Mouse (Mus musculus): ENCODE results near the gene Hoxd12.
A peak's percentile ranks its signal among the peaks of the same experiment; 100 is the strongest.

The Hoxd12 gene

GRCm38 (mm10) chr2:74696442-74697335, 21.9 kb downstream of the Hoxd12 start:
- DNase-seq, result no peak

GRCm38 (mm10) chr2:74697567-74698121, 22.8 kb downstream of the Hoxd12 start, which contains the start of gene Hoxd9:
Hoxd9 (plus strand) TSS chr2:74697727.
- DNase-seq, result no peak

- DNase-seq, result no peak
These were observed 23.6 kb downstream of the Hoxd12 start for GRCm38 (mm10) chr2:74698201-74699052.

- DNase-seq, result no peak
These were observed 24.2 kb downstream of the Hoxd12 start for GRCm38 (mm10) chr2:74699053-74699430.

GRCm38 (mm10) chr2:74699664-74700545, 25.1 kb downstream of the Hoxd12 start:
- DNase-seq, result no peak

- no peak for DNase-seq
These were observed 25.8 kb downstream of the Hoxd12 start for GRCm38 (mm10) chr2:74700546-74701112.

- DNase-seq, result peak; percentile 67
These were observed 27.4 kb downstream of the Hoxd12 start for GRCm38 (mm10) chr2:74701949-74702819.

- no peak for DNase-seq
These were observed 28.0 kb downstream of the Hoxd12 start for GRCm38 (mm10) chr2:74702820-74703219.

GRCm38 (mm10) chr2:74703317-74703716, 28.5 kb downstream of the Hoxd12 start:
- no peak for DNase-seq

- DNase-seq, result no peak
These were observed 29.0 kb downstream of the Hoxd12 start for GRCm38 (mm10) chr2:74703720-74704392.

- no peak for DNase-seq
These were observed 29.7 kb downstream of the Hoxd12 start, which contains the start of gene Hoxd8 for GRCm38 (mm10) chr2:74704393-74704998. Hoxd8 (plus strand) TSS chr2:74704615.

- no peak for DNase-seq
These were observed 30.2 kb downstream of the Hoxd12 start for GRCm38 (mm10) chr2:74704999-74705466.

- DNase-seq, result no peak
These were observed 30.8 kb downstream of the Hoxd12 start for GRCm38 (mm10) chr2:74705467-74706089.

GRCm38 (mm10) chr2:74706393-74706960, 31.7 kb downstream of the Hoxd12 start:
- no peak for DNase-seq

GRCm38 (mm10) chr2:74707599-74707998, 32.8 kb downstream of the Hoxd12 start:
- no peak for DNase-seq

GRCm38 (mm10) chr2:74708676-74709075, 33.9 kb downstream of the Hoxd12 start:
- DNase-seq, result no peak

GRCm38 (mm10) chr2:74709465-74710419, 34.9 kb downstream of the Hoxd12 start:
- DNase-seq, result no peak
